Mouse (Mus musculus) liver, embryonic 14.5 days (tissue): ENCODE measurements around the gene Mageb1. TPM values are rescaled to one million over a fixed set of nuclear protein-coding genes. Genes with fewer than 3 reads are reported as not detected.
"Not testable (repeated sequence)": the region's sequence is repeated elsewhere in the genome, so short reads cannot be mapped to it uniquely, and the experiment has no call there.

ENCODE experiments used
- ATAC-seq: fragments of 200-750 bp; cut with Nextera tagmentation; 2 replicates; pipeline ENCODE4 v1.8.0; 2017; ENCODE audit warnings: moderate number of reproducible peaks, mild to moderate bottlenecking, moderate library complexity; ENCODE audit not compliant: insufficient read depth
- DNase-seq, 3 experiments: peaks; one replicate each; pipeline ENCODE4 v3.0.0-alpha.2; 2012 to 2013; ENCODE audit warnings: low read depth in 3 of 3, low spot score in 3 of 3
- H3K27ac ChIP-seq: fragments of 300-500 bp; sonication (generic); 2 replicates; pipeline ENCODE4 v1.5.1; 2014; ENCODE audit warnings: moderate library complexity, mild to moderate bottlenecking, control low read depth, inconsistent platforms
- H3K27me3 ChIP-seq: fragments of 300-500 bp; sonication (generic); 2 replicates; pipeline ENCODE4 v1.6.1; 2014; ENCODE audit warnings: mild to moderate bottlenecking, low read length, moderate library complexity; ENCODE audit not compliant: control insufficient read depth, insufficient read depth
- H3K36me3 ChIP-seq: fragments of 300-500 bp; sonication (generic); replicated peaks from 2 replicates; pipeline ENCODE4 v1.6.1; 2014; ENCODE audit warnings: low read depth; ENCODE audit not compliant: control insufficient read depth, insufficient read depth
- H3K4me1 ChIP-seq, 2 experiments: fragments of 200-500 bp in 1 of 2; fragments of 300-500 bp in 1 of 2; sonication (generic) in 1 of 2; replicated peaks; 2 replicates each; pipeline ENCODE4 v1.6.1; 2012 to 2014; ENCODE audit warnings: antibody characterized with exemption in 1 of 2, inconsistent platforms in 1 of 2, low read length in 1 of 2; ENCODE audit not compliant: control insufficient read depth in 2 of 2, insufficient read depth in 2 of 2
- H3K4me2 ChIP-seq: fragments of 300-500 bp; sonication (generic); 2 replicates; pipeline ENCODE4 v1.6.1; 2014; ENCODE audit warnings: low read depth, mild to moderate bottlenecking, control low read depth, moderate library complexity
- H3K4me3 ChIP-seq, 2 experiments: fragments of 200-500 bp in 1 of 2; fragments of 300-500 bp in 1 of 2; sonication (generic) in 1 of 2; 2 replicates each; pipeline ENCODE4 v1.5.1; 2012 to 2014; ENCODE audit warnings: low read depth in 2 of 2, low read length in 2 of 2, mild to moderate bottlenecking in 2 of 2, control low read depth in 1 of 2, inconsistent platforms in 1 of 2, moderate library complexity in 1 of 2; ENCODE audit not compliant: insufficient read depth in 1 of 2
- H3K9ac ChIP-seq: fragments of 300-500 bp; sonication (generic); replicated peaks from 2 replicates; pipeline ENCODE4 v1.6.1; 2014; ENCODE audit warnings: mild to moderate bottlenecking, control low read depth, moderate library complexity
- H3K9me3 ChIP-seq: fragments of 300-500 bp; sonication (generic); 2 replicates; pipeline ENCODE4 v1.6.1; 2016; ENCODE audit warnings: low read length, mixed read lengths; ENCODE audit not compliant: control insufficient read depth
- WGBS: fragments of 180-500 bp; shearing (Covaris S2); extraction: QIAGEN DNeasy Blood & Tissue Kit; methylation state at CpG from one replicate; pipeline ENCODE4 v1.1.7; 2014; ENCODE audit not compliant: insufficient replicate concordance; 5-methylcytosine and 5-hydroxymethylcytosine counted together
- polyA plus RNA-seq, 2 experiments: library from polyadenylated mRNA; depleted of rRNA in 1 of 2; stranded (reverse) in 1 of 2; unstranded in 1 of 2; fragments of >200 nt; fragmentation: Nextera tagmentation in 1 of 2; extraction: Ambion mirVana in 1 of 2; gene quantifications; 2 replicates each; pipeline versions ENCODE4 v1.2.1 to v1.2.3; 2012 to 2014

Gene Mageb1
- polyA plus RNA-seq (2012; rRNA removed) (not detected in 2 replicates), polyA plus RNA-seq (2014; fragmentation: Nextera tagmentation; extraction: Ambion mirVana) (not detected in 2 replicates)

- not testable (repeated sequence) for H3K27ac ChIP-seq, H3K9me3 ChIP-seq, DNase-seq, H3K9ac ChIP-seq, H3K27me3 ChIP-seq, H3K4me2 ChIP-seq, ATAC-seq, H3K4me1 ChIP-seq, H3K36me3 ChIP-seq, H3K4me3 ChIP-seq
- WGBS = 17% methylated on average over 1 of the region's 1 CpGs
Measured at GRCm38 (mm10) chrX:92016233-92016632, at the start of gene Mageb1. Gene Mageb1 (minus strand): TSS chrX:92016333.

Other genes starting within 250 kb of the Mageb1 start
- not detected in 2 replicates for gene Mageb5, start 233.3 kb downstream of the Mageb1 start, polyA plus RNA-seq (2012; rRNA removed)
- not detected in 2 replicates for gene Mageb5, start 233.3 kb downstream of the Mageb1 start, polyA plus RNA-seq (2014; fragmentation: Nextera tagmentation; extraction: Ambion mirVana)